Mouse (Mus musculus): ENCODE data around the gene Acvr2b.

DNA sequence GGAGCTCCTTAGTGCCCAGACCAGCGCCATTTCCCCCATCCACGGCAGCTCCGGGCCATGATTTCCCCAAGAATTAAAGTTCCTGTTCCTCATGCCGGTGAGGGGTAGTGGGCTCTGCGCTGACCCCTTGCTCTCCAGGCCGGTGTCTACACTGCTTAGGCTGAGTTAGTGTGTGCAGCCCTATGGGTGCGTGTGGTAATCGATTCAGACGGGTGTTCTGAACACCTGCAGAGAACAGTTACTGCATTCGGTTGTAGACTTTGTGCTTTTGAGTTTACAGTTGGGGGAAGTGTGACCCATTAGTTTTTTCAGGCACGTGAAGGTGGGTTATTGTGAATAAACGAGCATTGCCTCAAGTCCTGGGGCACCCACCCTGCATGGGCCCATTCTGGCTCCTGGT lies 36.1 kb downstream of the Acvr2b start:
- TF ChIP-seq CTCF (IDR thresholded peaks at IDR 0.05; ENCODE audit: control insufficient read depth, insufficient read depth, insufficient read length) (no peak), CEBPB (IDR thresholded peaks at IDR 0.05; ENCODE audit: low read depth) (no peak)

Data from C2C12 (cell line).